Mouse (Mus musculus): ENCODE measurements at regions not wholly inside any gene's neighbourhood (a gene's known extent, or its start where the extent isn't known, plus 50 kb on each side); places are given as distances from the start of the nearest gene placed in this dataset.

DNA sequence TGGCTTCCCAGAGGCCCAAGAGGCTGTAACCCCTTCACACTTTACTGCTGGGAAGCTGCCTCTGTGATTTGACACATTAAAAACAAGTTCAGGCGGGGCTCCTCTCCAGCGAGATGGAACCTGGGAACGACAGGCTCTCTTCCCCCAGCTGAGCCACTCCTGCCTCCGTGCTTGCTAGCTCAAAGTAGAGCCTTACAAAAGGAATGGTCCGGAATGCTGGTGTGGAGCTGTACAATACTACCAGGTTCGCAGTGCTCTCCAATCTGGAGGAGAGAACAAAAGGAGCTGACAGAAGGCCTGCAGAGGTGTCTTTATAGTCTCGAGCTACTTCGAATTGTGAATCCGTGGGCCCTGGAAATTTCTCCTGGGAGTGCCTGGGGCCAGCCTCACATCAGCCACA, 100.4 kb upstream of the Irx4 start:
- DNase-seq, result no peak

DNA sequence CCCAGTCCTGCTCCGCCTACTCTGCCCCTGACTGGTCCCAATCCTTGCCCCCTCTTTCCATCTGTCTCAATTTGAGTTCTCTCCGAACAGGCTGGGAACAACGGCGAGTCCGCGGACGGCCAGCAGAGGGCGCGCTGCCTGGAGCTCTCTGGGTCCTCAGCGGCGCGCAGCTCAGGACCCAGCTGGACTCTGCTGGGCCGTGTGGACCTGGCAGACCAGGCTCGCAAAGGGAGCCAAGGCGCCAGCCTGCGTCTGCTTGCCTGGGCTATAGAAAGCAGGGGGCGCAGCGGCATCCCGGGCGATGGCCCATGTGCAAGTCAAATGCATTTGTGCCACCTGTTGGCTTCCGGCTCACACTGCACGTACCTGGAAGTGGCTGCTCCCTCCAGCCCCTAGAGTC, 100.0 kb upstream of the Irx4 start:
- peak; percentile 89 for DNase-seq

DNA sequence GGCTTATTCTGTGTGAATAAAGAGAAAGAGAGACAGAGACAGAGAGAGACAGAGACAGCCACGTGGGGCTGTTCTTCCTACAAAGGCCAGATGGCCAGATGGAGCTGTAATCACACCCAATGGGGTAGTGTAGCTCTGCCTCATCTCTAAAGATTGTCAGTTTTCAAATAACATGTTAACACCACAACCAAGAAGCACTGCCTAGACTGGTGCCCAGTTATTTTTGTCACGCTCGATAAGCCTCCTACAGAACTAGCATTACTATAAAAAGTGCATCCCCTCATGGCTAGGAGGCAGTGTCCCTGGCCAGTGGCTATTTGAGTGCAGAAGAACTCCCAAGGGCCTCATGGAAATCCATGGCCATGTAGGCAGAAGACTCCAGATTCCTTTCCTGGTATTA, 90.0 kb upstream of the Irx4 start:
- DNase-seq, result no peak

DNA sequence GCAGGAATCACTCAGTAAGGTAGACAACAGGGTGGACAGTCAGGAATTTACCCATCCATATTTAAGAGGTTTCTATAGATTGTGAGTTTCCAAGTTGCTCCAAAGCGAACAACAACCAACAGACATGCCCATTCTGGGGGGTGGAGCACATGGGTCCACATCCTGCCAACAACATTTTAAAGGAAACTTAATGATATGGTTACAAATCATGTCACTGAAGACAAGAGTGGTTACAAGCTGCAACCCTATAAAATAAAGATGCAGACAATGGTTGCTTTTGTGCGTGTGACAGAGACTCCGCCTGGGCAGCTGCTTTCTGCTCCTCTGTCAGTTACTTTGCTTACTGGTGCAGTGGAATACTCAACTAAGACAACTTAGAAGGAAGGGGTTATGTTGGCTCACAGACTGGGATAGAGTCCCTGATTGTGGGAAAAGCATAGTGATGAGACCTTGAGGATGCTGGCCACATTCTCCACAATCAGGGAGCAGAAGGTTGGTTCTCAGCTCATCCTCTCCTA, 52.3 kb upstream of the Irx4 start:
- no peak for DNase-seq

Measured in gastrocnemius, postnatal 10 days (tissue).